Mouse (Mus musculus): ENCODE results near the gene Golga2.

- TF ChIP-seq POLR2A (IDR thresholded peaks at IDR 0.05; ENCODE audit: borderline replicate concordance, insufficient read depth, low read length), result no peak
- TF ChIP-seq CTCF (IDR thresholded peaks at IDR 0.05; ENCODE audit: borderline replicate concordance, insufficient read depth, low read depth, low read length), result no peak
Observed at GRCm38 (mm10) chr2:32310096-32310845, 23.1 kb downstream of the Golga2 start.
